Mouse (Mus musculus): ENCODE measurements around the gene Bmt2. TPM values are rescaled to one million over a fixed set of nuclear protein-coding genes. Genes with fewer than 3 reads are reported as not detected.

Bmt2 gene
- polyA plus RNA-seq, 1 experiment from 2014 or later = 18.3 TPM

DNA sequence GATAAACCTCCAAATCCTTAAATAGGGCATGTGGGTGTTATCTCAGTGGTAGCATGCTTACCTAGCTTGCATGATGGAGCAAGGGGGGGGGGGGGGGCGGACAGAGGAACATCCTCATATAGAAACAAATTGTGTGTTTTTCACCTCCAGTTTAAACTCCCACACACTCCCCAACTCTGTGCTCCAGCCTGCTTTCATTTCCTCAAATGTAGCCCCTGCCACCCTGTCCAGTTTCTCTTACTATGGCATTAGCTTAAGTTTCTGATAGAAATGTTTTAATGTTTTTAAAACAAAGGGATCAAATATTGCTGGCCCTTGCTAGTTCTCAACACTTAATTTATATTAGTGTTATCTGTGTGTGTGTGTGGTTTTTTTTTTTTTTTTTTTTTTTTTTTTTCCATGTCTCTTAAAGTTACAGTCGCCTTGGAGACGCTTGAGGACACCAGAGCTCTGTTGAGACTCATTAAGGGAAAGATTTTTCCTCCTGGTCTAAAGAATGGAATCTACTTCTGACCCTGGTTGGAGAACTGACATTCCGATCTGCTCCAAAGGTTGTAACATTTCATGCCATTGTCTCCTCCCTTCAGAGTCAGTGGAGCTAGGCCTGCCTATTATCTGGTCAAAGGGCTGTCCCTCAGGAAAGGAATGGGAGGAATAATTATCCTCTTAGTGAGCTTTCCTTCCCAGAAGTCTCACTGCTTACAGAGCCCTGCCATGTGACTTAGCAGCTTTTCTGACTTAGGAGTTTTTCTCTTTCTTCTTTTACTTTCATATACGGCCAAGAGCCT lies 68.2 kb downstream of the Bmt2 start:
- Histone ChIP-seq H3K9me3 (no peaks in the 10 kb centered on the region), H3K4me1 (peaks cover 21% of the 10 kb centered on the region), H3K4me3 (no peak overlapping the region), H3K27me3 (replicated peaks; ENCODE audit: low read depth, poor library complexity, severe bottlenecking) (no peaks in the 10 kb centered on the region), H3K36me3 (replicated peaks) (no peaks in the 10 kb centered on the region), H3K27ac (replicated peaks) (no peak overlapping the region)
- 62% methylated on average over 5 of the region's 5 CpGs for WGBS
- DNase-seq (ENCODE audit: low spot score) = no peak

DNA sequence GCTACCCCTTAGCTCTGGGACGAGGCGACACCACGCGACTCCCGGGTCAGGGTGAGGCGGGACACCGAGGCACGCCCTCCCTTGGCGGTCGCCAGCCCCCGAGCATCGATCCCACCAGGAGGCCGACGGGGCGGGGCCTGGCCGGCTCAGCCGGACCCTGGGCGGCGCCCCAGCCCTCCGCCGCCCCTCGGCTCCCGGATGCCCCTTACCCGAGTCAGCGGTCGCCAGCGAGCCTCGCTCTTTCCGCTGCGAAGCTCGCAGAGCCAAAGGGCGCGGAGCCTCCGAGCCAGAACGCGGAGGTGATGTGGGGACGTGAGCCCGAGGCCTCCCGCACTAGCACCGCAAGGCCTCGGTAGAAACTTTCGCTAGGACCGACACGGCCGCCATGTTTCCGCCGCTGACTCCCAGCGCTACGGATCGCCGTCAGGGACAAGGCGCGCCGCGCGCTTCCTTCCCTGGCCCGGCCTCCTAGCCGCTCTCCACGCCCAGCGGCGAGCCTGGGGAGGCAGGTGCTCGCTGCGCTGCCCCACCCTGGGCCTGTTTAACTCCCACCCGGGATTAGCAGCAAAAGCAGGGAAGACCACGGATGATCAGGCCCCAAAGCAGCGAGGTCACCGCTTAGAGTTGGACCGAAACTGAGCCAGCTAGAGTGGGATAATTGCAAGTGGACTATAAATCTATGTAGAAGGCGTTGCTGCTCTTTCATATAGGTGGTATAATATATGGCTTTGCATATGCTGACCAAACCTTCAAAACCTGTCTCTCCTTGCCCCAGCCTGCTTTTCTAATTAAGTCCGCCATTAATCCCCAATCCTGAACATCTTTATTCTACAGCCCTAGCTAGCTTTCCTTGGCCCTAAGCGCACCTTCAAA lies 69.9 kb downstream of the Bmt2 start, which contains the start of gene Tmem168:
Tmem168 (minus strand) TSS at position 480 of the 873 bp plus-strand sequence.
- Histone ChIP-seq H3K27me3 (replicated peaks; ENCODE audit: low read depth, poor library complexity, severe bottlenecking) (no peaks in the 10 kb centered on the region), H3K27ac (replicated peaks) (peak within 1 kb of the TSS; percentile 93), H3K36me3 (replicated peaks) (peaks cover 4% of the 10 kb centered on the region), H3K9me3 (no peaks in the 10 kb centered on the region), H3K4me3 (peak within 1 kb of the TSS; percentile 67), H3K4me1 (peaks cover 21% of the 10 kb centered on the region)
- DNase-seq (ENCODE audit: low spot score) = peak; percentile 93
- WGBS = 2% methylated on average over 71 of the region's 71 CpGs

DNA sequence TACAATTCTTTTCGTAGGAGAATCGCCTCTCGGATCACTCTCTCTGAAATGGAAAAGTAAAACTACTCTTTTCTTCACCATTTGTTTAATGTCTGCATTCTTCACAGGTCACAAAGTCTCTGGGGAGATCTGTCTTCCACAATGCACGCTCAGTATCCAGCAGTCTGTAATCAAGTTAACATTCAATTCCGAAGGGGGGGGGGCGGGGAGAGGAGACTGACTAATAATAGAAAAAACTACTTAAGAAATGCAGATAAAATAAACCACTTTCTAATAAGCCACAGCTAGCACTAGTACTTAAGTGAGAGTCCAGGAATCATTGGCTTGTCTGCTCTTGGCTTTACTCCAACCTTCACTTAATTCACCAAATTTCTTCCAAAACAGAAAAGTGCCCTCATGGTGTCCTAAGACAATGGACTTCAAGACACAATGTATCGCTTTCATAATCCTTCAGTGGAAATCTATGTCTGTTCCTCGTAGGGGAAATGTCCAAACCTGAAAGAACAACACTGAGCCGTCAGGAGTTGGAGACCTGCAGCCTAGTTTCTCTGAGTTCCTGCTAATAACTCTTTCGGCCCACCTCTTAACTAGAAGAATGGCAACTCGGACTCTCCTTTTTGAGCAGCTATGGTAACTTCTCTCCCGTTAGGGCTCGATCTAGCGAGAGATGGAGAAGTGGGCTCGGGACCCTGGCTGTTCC lies 70.7 kb downstream of the Bmt2 start:
- whole genome bisulfite sequencing = 16% methylated on average over 15 of the region's 15 CpGs
- peak overlapping the region; percentile 67 for H3K4me3 ChIP-seq
- H3K9me3 ChIP-seq = no peaks in the 10 kb centered on the region
- DNase-seq (ENCODE audit: low spot score) = no peak
- H3K36me3 ChIP-seq (replicated peaks) = peaks cover 12% of the 10 kb centered on the region
- H3K27ac ChIP-seq (replicated peaks) = peak overlapping the region; percentile 93
- no peaks in the 10 kb centered on the region for H3K27me3 ChIP-seq (replicated peaks; ENCODE audit: low read depth, poor library complexity, severe bottlenecking)
- peaks cover 21% of the 10 kb centered on the region for H3K4me1 ChIP-seq

DNA sequence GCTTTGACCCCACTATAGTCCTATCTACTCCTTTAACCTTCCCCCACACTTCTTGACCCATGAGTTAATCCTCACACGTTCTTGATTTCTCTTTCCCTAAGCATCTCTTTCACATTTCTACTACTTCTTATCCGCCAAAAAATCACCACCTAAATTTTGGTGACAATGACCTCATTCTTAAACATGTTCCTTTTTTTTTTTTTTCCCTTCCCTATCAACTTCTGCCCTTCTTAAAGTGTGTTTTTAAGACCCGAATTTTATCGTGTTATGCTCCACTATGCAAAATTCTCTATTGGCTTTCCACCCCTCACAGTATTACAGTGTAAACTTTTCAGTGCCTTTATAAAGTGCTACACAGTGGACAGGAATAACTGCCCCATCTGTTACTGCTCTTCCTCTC lies 71.4 kb downstream of the Bmt2 start:
- no peak for DNase-seq (ENCODE audit: low spot score)
- peak overlapping the region; percentile 67 for H3K4me3 ChIP-seq
- WGBS = 82% methylated on average over 4 of the region's 4 CpGs
- peak overlapping the region; percentile 93; the same call in 1 of the 2 replicates for H3K27ac ChIP-seq (replicated peaks)
- no peaks in the 10 kb centered on the region for H3K9me3 ChIP-seq
- H3K27me3 ChIP-seq (replicated peaks; ENCODE audit: low read depth, poor library complexity, severe bottlenecking) = no peaks in the 10 kb centered on the region
- H3K36me3 ChIP-seq (replicated peaks) = peaks cover 19% of the 10 kb centered on the region
- peaks cover 21% of the 10 kb centered on the region for H3K4me1 ChIP-seq

DNA sequence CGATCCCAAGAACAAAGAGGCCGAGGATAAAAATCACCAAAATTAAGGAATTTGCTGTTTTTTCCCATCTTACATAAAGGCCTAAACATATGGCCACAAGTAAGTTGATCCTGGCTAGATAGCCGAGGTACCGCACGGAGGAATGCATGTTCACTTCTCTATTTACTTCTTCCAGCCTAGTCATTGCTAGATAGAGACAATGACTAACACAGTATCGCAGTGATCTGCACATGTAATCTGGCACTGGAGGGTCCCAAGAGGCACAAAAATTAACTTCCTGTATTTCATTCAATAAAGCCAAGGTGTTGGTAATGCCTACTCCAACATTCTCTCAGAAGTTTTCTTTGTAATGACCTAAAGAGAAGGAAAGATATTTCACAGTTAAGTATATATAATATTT lies 74.6 kb downstream of the Bmt2 start:
- Histone ChIP-seq H3K27me3 (replicated peaks; ENCODE audit: low read depth, poor library complexity, severe bottlenecking) (no peaks in the 10 kb centered on the region), H3K36me3 (replicated peaks) (peaks cover 22% of the 10 kb centered on the region), H3K27ac (replicated peaks) (no peak overlapping the region), H3K4me1 (peaks cover 15% of the 10 kb centered on the region), H3K4me3 (no peak overlapping the region), H3K9me3 (no peaks in the 10 kb centered on the region)
- DNase-seq (ENCODE audit: low spot score) = no peak
- 93% methylated on average over 6 of the region's 6 CpGs for WGBS

DNA sequence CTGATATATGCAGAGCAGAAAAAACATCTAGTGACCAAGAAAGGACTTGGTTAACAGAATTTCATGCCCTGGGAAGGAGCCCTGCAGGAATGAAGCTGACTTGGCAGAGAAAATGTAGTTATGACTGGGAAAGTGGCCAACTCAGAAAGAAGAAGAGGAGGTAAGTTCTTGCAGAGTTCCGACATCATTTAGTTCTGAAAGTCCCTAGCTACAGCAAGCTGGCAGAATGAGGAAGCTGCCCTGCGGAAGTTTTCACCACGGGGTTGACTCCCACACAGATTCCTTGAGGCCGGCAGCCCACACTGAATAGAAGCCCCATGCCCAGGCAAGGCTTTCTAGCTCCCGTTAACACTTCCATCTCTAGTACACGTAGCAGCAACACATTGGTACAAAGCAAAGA lies 76.2 kb downstream of the Bmt2 start:
- no peak for DNase-seq (ENCODE audit: low spot score)
- Histone ChIP-seq H3K4me3 (no peak overlapping the region), H3K27me3 (replicated peaks; ENCODE audit: low read depth, poor library complexity, severe bottlenecking) (no peaks in the 10 kb centered on the region), H3K9me3 (no peaks in the 10 kb centered on the region), H3K36me3 (replicated peaks) (peaks cover 34% of the 10 kb centered on the region), H3K27ac (replicated peaks) (no peak overlapping the region), H3K4me1 (peaks cover 7% of the 10 kb centered on the region)
- WGBS = 87% methylated on average over 6 of the region's 6 CpGs

DNA sequence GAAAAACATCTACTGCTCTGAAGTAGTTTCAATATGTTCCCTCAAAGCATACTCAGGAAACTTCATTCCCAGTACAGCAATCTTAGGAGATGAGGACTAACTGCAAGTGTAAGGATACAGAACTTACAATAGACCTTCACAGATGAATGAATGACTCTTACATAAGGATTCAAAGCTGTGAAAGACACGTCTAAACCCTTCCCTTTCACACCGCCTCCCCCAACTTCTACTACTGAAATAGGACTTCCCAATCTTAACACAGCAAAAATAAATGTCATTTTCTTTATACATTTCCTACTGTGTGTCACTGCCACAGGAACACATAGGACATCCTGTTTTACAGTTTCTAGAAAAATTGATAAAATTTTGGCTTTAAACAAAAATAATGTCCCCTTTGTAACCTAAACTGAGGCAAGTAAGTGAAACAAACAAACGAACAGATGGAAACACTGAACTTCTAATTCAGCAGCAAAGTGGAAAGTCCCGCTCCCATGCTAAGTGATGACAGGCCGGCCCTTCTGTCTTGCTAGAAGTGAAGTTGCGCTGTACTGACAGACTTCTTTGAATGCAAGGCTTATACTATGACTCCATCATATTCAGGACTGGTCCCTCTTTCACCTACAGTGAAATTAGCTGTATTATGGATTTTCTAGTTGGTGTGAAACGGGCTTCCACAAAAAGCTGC lies 79.4 kb downstream of the Bmt2 start:
- H3K27me3 ChIP-seq (replicated peaks; ENCODE audit: low read depth, poor library complexity, severe bottlenecking) = no peaks in the 10 kb centered on the region
- H3K36me3 ChIP-seq (replicated peaks) = peaks cover 51% of the 10 kb centered on the region
- H3K4me3 ChIP-seq = no peak overlapping the region
- WGBS = 81% methylated on average over 7 of the region's 7 CpGs
- H3K27ac ChIP-seq (replicated peaks) = no peak overlapping the region
- H3K4me1 ChIP-seq = 0 out of 2 replicates have a peak, but pooled peaks cover 2% of the 10 kb centered on the region
- H3K9me3 ChIP-seq = 0 out of 2 replicates have a peak, but pooled peaks cover 3% of the 10 kb centered on the region
- no peak for DNase-seq (ENCODE audit: low spot score)

DNA sequence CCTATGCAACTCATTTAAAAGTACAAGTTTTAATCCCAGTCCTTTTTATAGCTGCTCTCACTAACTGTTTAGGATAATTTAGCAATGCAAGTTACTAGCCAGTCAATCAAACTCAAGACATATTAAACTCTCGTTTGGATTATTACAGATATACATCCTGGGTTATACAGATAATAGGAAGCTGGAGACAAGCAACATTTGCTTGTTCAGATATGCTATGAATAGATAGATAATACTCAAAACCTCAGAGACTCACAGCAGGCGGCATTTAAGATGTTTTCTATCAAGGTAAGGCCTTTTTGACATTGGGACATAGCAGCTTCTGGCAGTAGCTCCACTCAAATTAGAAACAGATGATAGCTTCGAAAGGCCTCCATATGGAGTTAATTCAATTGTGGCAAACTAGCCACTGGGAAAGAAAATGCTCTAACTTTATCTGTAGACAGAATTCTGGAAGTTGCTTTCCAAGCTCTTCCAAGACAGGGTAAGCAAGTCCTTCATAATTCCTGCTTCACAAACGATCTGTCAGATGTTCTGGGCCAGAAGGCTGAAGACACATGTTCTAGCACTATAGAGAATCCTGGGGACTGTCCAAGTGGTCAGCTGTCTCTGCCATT lies 84.9 kb downstream of the Bmt2 start:
- no peak overlapping the region for H3K27ac ChIP-seq (replicated peaks)
- H3K4me3 ChIP-seq = no peak overlapping the region
- peaks cover 2% of the 10 kb centered on the region; the same call in 1 of the 2 replicates for H3K4me1 ChIP-seq
- 0 out of 2 replicates have a peak, but pooled peaks cover 3% of the 10 kb centered on the region for H3K9me3 ChIP-seq
- H3K27me3 ChIP-seq (replicated peaks; ENCODE audit: low read depth, poor library complexity, severe bottlenecking) = no peaks in the 10 kb centered on the region
- WGBS = 41% methylated on average over 4 of the region's 4 CpGs
- peak; percentile 16 for DNase-seq (ENCODE audit: low spot score)
- peaks cover 67% of the 10 kb centered on the region for H3K36me3 ChIP-seq (replicated peaks)

DNA sequence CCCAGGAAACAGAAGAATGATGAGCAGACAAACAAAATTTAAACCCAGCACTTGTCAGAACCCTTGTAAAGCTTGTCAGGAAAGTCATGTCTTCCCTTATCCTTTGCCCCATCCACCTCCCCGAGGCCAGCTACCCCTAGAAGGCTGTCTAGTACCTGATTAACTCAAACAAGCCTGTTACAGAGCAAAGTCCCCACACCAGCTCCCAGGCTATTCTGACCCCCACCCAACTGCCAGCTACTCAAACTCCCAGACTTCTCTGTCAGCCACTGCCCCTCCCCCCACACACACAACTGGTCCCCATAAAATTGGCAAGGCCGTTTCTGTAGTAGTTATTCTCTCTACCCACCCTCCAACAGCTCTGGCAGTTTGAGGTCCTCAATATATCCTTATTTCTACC lies 91.2 kb downstream of the Bmt2 start:
- WGBS = 49% methylated on average over 2 of the region's 2 CpGs

DNA sequence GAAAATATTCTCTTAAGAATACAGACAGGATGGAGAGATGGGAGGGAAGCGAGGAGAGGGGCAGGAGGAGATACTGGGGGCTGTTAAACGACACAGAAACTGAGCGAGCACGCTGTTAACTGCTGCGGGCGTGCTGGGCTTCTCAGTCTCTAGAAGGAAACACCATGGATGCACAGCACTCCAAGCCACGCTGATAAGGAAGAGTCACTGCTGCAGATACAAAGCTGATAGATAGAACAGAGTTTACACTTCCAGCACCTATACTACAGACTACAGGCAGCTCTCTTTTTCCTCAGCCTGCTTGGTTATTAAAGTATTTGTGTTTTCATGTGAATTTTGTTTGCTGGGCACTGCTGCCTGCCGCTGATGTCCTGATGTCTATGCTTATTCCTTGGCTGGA lies 91.6 kb downstream of the Bmt2 start:
- H3K36me3 ChIP-seq (replicated peaks) = peaks cover 59% of the 10 kb centered on the region
- WGBS = 87% methylated on average over 8 of the region's 8 CpGs
- no peak overlapping the region for H3K27ac ChIP-seq (replicated peaks)
- H3K4me3 ChIP-seq = no peak overlapping the region
- no peak for DNase-seq (ENCODE audit: low spot score)
- H3K27me3 ChIP-seq (replicated peaks; ENCODE audit: low read depth, poor library complexity, severe bottlenecking) = no peaks in the 10 kb centered on the region
- H3K4me1 ChIP-seq = peaks cover 5% of the 10 kb centered on the region; the same call in 1 of the 2 replicates
- no peaks in the 10 kb centered on the region for H3K9me3 ChIP-seq

More for the DNA sequence above, 91.2 kb downstream of the Bmt2 start:
- Histone ChIP-seq H3K27ac (replicated peaks) (no peak overlapping the region), H3K4me3 (no peak overlapping the region), H3K36me3 (replicated peaks) (peaks cover 63% of the 10 kb centered on the region), H3K4me1 (peaks cover 5% of the 10 kb centered on the region; the same call in 1 of the 2 replicates), H3K9me3 (no peaks in the 10 kb centered on the region), H3K27me3 (replicated peaks; ENCODE audit: low read depth, poor library complexity, severe bottlenecking) (no peaks in the 10 kb centered on the region)
- DNase-seq (ENCODE audit: low spot score) = no peak

DNA sequence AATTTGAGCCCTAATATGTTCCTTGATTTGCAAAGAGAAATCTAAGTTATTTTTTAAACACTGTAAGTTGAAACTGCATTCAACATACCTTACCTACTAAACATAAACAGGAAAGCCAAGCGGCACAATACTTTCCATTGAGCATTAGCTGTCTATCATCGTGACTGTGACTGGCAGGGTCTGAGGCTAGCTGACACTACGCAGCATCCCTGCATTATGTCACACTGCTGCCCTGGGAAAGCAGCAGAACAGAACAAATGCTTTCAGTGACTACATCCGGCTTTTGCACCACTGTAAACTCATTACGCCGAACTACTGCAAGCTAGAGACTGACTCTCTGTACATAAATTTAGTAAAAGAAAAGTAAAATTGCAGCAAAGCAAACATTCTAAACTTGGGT lies 93.0 kb downstream of the Bmt2 start:
- Histone ChIP-seq H3K27me3 (replicated peaks; ENCODE audit: low read depth, poor library complexity, severe bottlenecking) (no peaks in the 10 kb centered on the region), H3K36me3 (replicated peaks) (peaks cover 53% of the 10 kb centered on the region), H3K9me3 (no peaks in the 10 kb centered on the region), H3K4me3 (no peak overlapping the region), H3K4me1 (peaks cover 5% of the 10 kb centered on the region; the same call in 1 of the 2 replicates), H3K27ac (replicated peaks) (no peak overlapping the region)
- WGBS = 78% methylated on average over 6 of the region's 6 CpGs
- DNase-seq (ENCODE audit: low spot score) = no peak

Measured in embryonic facial prominence, embryonic 10.5 days (tissue).